Mouse (Mus musculus) spleen, adult 2 months (tissue): ENCODE data around the gene Olfr710.

Experiments used
- CTCF ChIP-seq: fragments of 200-500 bp; IDR thresholded peaks from 2 replicates; pipeline ENCODE4 v1.5.1; 2011; ENCODE audit warnings: mild to moderate bottlenecking, inconsistent platforms; ENCODE audit not compliant: insufficient read depth, insufficient read length, insufficient replicate concordance; ENCODE audit errors: extremely low read depth
- POLR2A ChIP-seq: fragments of 200-500 bp; IDR thresholded peaks from 2 replicates; pipeline ENCODE4 v1.6.1; 2011; ENCODE audit warnings: low read depth, low read length, inconsistent platforms

- no peak for TF ChIP-seq CTCF
- no peak for TF ChIP-seq POLR2A
Observed at GRCm38 (mm10) chr7:106963837-106964236, 15.7 kb upstream of the Olfr710 start, which contains the start of gene Olfr6.
